25 mouse cellular contexts compared by ENCODE assay signal in the genomic region with DNA sequence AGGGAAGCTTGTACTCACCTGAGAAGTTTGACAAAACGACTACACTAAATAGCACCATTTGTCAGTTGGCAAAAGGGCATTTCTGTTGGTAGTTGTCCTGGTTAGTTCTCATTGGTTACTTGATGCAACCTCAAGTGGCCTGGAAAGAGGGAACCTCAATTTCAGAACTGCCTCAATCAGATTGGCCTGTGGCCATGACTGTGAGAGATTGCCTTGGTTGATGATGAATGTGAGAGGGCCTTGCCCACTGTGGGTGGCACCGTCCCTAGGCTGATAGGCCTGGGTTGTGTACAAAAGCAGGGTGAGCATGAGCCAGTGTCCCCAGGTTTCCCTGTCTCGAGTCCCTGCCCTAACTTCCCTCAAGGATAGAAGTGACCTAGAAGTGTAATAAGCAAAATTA. TPM values are rescaled to one million over a fixed set of nuclear protein-coding genes. Genes with fewer than 3 reads are reported as not detected.
DNase-seq lines count a peak whose midpoint lies in the region; ATAC-seq and TF ChIP-seq lines count a peak whose summit lies in the region.
"Had no signal": no experiment of that assay in that cellular context is flagged by ENCODE, and none has a peak within 500 bp of the region (broad histone marks: within the 10 kb centered on the region; RNA-seq: fewer than 3 reads in every experiment).

No protein-coding gene starts in this region.

- no peak overlapping the region for H3K27ac ChIP-seq in heart, adult 2 months
- peak overlapping the region; percentile 26; the same call in 1 of the 2 replicates for H3K27ac ChIP-seq in ES-Bruce4 (ENCODE audit: insufficient read depth, low read length)
- H3K27ac ChIP-seq in stomach, postnatal 0 days (replicated peaks): peak overlapping the region; percentile 75; the same call in 1 of the 2 replicates
- H3K27ac ChIP-seq in forebrain, embryonic 16.5 days (ENCODE audit: low read length): no peak overlapping the region
- no peak overlapping the region for H3K27ac ChIP-seq in intestine, embryonic 15.5 days
- H3K27ac ChIP-seq: embryonic facial prominence, embryonic 13.5 days; forebrain, embryonic 12.5 days; forebrain, embryonic 15.5 days; heart, embryonic 10.5 days; heart, embryonic 13.5 days; hindbrain, embryonic 15.5 days had no signal

- H3K36me3 ChIP-seq in heart, adult 2 months (ENCODE audit: control insufficient read depth, insufficient read depth, low read length): no peaks in the 10 kb centered on the region
- H3K36me3 ChIP-seq in ES-Bruce4 (ENCODE audit: control insufficient read depth, insufficient read depth, low read length, poor library complexity, severe bottlenecking): no peaks in the 10 kb centered on the region
- H3K36me3 ChIP-seq in stomach, postnatal 0 days (ENCODE audit: control insufficient read depth, insufficient read depth, low read length): no peaks in the 10 kb centered on the region
- no peaks in the 10 kb centered on the region; the same call in 1 of the 2 replicates for H3K36me3 ChIP-seq in forebrain, embryonic 16.5 days (ENCODE audit: control insufficient read depth, insufficient read depth)
- peaks cover 16% of the 10 kb centered on the region; the same call in 1 of the 2 replicates for H3K36me3 ChIP-seq in intestine, embryonic 15.5 days
- H3K36me3 ChIP-seq: G1E had no signal

- H3K4me2 ChIP-seq in stomach, postnatal 0 days (replicated peaks; ENCODE audit: low read depth): no peak overlapping the region
- no peak overlapping the region for H3K4me2 ChIP-seq in forebrain, embryonic 16.5 days (ENCODE audit: low read length)
- no peak overlapping the region for H3K4me2 ChIP-seq in intestine, embryonic 15.5 days (replicated peaks)
- H3K4me2 ChIP-seq: embryonic facial prominence, embryonic 13.5 days; forebrain, embryonic 12.5 days; forebrain, embryonic 15.5 days; heart, embryonic 13.5 days; hindbrain, embryonic 15.5 days had no signal

- 97% methylated on average over 3 of the region's 3 CpGs for WGBS in heart, adult 2 months
- 84% methylated on average over 3 of the region's 3 CpGs for WGBS in stomach, postnatal 0 days
- 92% methylated on average over 3 of the region's 3 CpGs for WGBS in forebrain, embryonic 16.5 days
- WGBS in intestine, embryonic 15.5 days: 89% methylated on average over 3 of the region's 3 CpGs

- intact Hi-C loops in heart, adult 2 months (cut with DNase I): no loop called here

- no peaks in the 10 kb centered on the region for H3K79me2 ChIP-seq in heart, adult 2 months (replicated peaks; ENCODE audit: control insufficient read depth, insufficient read depth, low read length)

- ATAC-seq in stomach, postnatal 0 days (ENCODE audit: low FRiP score, low TSS enrichment): no peak
- ATAC-seq in forebrain, embryonic 16.5 days: no peak
- no peak for ATAC-seq in intestine, embryonic 15.5 days

- no peak for TF ChIP-seq CTCF in heart, adult 2 months (IDR thresholded peaks at IDR 0.05)
- no peak for TF ChIP-seq CTCF in ES-Bruce4 (IDR thresholded peaks at IDR 0.05; ENCODE audit: low read depth, low read length)
- TF ChIP-seq CTCF in stomach, postnatal 0 days (IDR thresholded peaks at IDR 0.05; ENCODE audit: low read depth): no peak

- H3K4me3 ChIP-seq in heart, adult 2 months: no peak overlapping the region
- H3K4me3 ChIP-seq in ES-Bruce4 (ENCODE audit: low read depth, low read length): no peak overlapping the region
- no peak overlapping the region for H3K4me3 ChIP-seq in stomach, postnatal 0 days (ENCODE audit: low read depth, low read length)
- no peak overlapping the region for H3K4me3 ChIP-seq in forebrain, embryonic 16.5 days (replicated peaks; ENCODE audit: low read length)
- no peak overlapping the region for H3K4me3 ChIP-seq in intestine, embryonic 15.5 days (replicated peaks)
- H3K4me3 ChIP-seq: embryonic facial prominence, embryonic 13.5 days; forebrain, embryonic 12.5 days; forebrain, embryonic 15.5 days; heart, embryonic 10.5 days; heart, embryonic 13.5 days; hindbrain, embryonic 15.5 days had no signal

- TF ChIP-seq EP300 in heart, adult 2 months (IDR thresholded peaks at IDR 0.05; ENCODE audit: insufficient read depth, low read depth, low read length): no peak
- no peak for TF ChIP-seq EP300 in ES-Bruce4 (IDR thresholded peaks at IDR 0.05; ENCODE audit: insufficient read depth, low read depth, low read length)
- no peak for TF ChIP-seq EP300 in stomach, postnatal 0 days (optimal IDR thresholded peaks at IDR 0.05)

- DNase-seq in heart, adult 11 months: peak; percentile 84
- DNase-seq in heart, adult 2 months: no peak
- peak; percentile 79 for DNase-seq in fat pad, adult 2 months (ENCODE audit: extremely low read depth, low read depth, low spot score)
- DNase-seq in stomach, postnatal 0 days (ENCODE audit: low spot score): no peak
- DNase-seq: adrenal gland, adult 8-10 months; adrenal gland, postnatal 25 days; cerebellum, adult 11-12 months; cerebellum, adult 8-10 months; gastrocnemius, postnatal 10 days; gastrocnemius, postnatal 36 days; heart, adult 18-20 months; heart, postnatal 14 days; heart, postnatal 4 days; kidney, adult 11 months; kidney, adult 8-10 months had no signal

- no peak overlapping the region for H3K9ac ChIP-seq in heart, adult 2 months (ENCODE audit: low read depth, low read length)
- no peak overlapping the region for H3K9ac ChIP-seq in ES-Bruce4 (ENCODE audit: low read depth, poor library complexity, severe bottlenecking)
- H3K9ac ChIP-seq in stomach, postnatal 0 days (ENCODE audit: low read length): no peak overlapping the region
- no peak overlapping the region for H3K9ac ChIP-seq in forebrain, embryonic 16.5 days (replicated peaks; ENCODE audit: low read depth, low read length)
- H3K9ac ChIP-seq in intestine, embryonic 15.5 days: no peak overlapping the region
- H3K9ac ChIP-seq: embryonic facial prominence, embryonic 13.5 days; forebrain, embryonic 12.5 days; forebrain, embryonic 15.5 days; heart, embryonic 13.5 days; hindbrain, embryonic 15.5 days had no signal

- H3K9me3 ChIP-seq in ES-Bruce4 (replicated peaks; ENCODE audit: control insufficient read depth, insufficient read depth, low read length, poor library complexity, severe bottlenecking): peaks cover 10% of the 10 kb centered on the region
- no peaks in the 10 kb centered on the region for H3K9me3 ChIP-seq in stomach, postnatal 0 days (ENCODE audit: control insufficient read depth, low read length)
- no peaks in the 10 kb centered on the region for H3K9me3 ChIP-seq in forebrain, embryonic 16.5 days (ENCODE audit: control insufficient read depth, low read length)
- no peaks in the 10 kb centered on the region for H3K9me3 ChIP-seq in intestine, embryonic 15.5 days
- H3K9me3 ChIP-seq: embryonic facial prominence, embryonic 13.5 days; forebrain, embryonic 12.5 days; forebrain, embryonic 15.5 days; G1E; heart, embryonic 10.5 days; heart, embryonic 13.5 days; hindbrain, embryonic 15.5 days had no signal

- H3K27me3 ChIP-seq in heart, adult 2 months (ENCODE audit: control insufficient read depth, insufficient read depth, low read length): no peaks in the 10 kb centered on the region
- H3K27me3 ChIP-seq in ES-Bruce4 (ENCODE audit: control insufficient read depth, insufficient read depth, low read length, poor library complexity, severe bottlenecking): no peaks in the 10 kb centered on the region
- no peaks in the 10 kb centered on the region for H3K27me3 ChIP-seq in stomach, postnatal 0 days (ENCODE audit: control insufficient read depth, insufficient read depth, low read length)
- H3K27me3 ChIP-seq in forebrain, embryonic 16.5 days (replicated peaks; ENCODE audit: control insufficient read depth, insufficient read depth, low read length): no peaks in the 10 kb centered on the region
- H3K27me3 ChIP-seq in intestine, embryonic 15.5 days (replicated peaks): no peaks in the 10 kb centered on the region
- H3K27me3 ChIP-seq: embryonic facial prominence, embryonic 13.5 days; forebrain, embryonic 12.5 days; forebrain, embryonic 15.5 days; heart, embryonic 13.5 days; hindbrain, embryonic 15.5 days had no signal

- TF ChIP-seq POLR2A in heart, adult 2 months (IDR thresholded peaks at IDR 0.05; ENCODE audit: insufficient read depth, low read depth, low read length): no peak
- TF ChIP-seq POLR2A in ES-Bruce4 (IDR thresholded peaks at IDR 0.05; ENCODE audit: insufficient read depth, low read length): no peak

- H3K4me1 ChIP-seq in heart, adult 2 months (ENCODE audit: control insufficient read depth, insufficient read depth, low read length): no peaks in the 10 kb centered on the region; the same call in 1 of the 2 replicates
- H3K4me1 ChIP-seq in ES-Bruce4 (ENCODE audit: control insufficient read depth, insufficient read depth, low read length): peaks cover 2% of the 10 kb centered on the region
- H3K4me1 ChIP-seq in stomach, postnatal 0 days (replicated peaks; ENCODE audit: control insufficient read depth, insufficient read depth): no peaks in the 10 kb centered on the region
- H3K4me1 ChIP-seq in forebrain, embryonic 16.5 days (replicated peaks; ENCODE audit: control insufficient read depth, insufficient read depth, low read length): no peaks in the 10 kb centered on the region
- H3K4me1 ChIP-seq in intestine, embryonic 15.5 days (replicated peaks): 0 out of 2 replicates have a peak, but pooled peaks cover 2% of the 10 kb centered on the region
- H3K4me1 ChIP-seq: forebrain, embryonic 12.5 days; hindbrain, embryonic 15.5 days had no signal

RNA-seq across cellular contexts. Expression of gene Kmt2e, which starts 33.4 kb away (rescaled TPM):
- 10 to 100 TPM; 38.1 to 48.5 TPM for total RNA-seq in heart, adult 2 months (2021)
- 14.4 and 18.1 TPM in 2 replicates for polyA plus RNA-seq in heart, adult 2 months (2012; rRNA removed)
- 36.5 and 40.3 TPM in 2 replicates for polyA plus RNA-seq in ES-Bruce4 (2011; ENCODE audit: insufficient read depth, insufficient read length, low read depth, missing spikeins)
- 51.9 and 54.8 TPM in 2 replicates for polyA plus RNA-seq in stomach, postnatal 0 days (2015; fragmentation: Nextera tagmentation; extraction: Ambion mirVana)
- 198 and 209 TPM in 2 replicates for polyA plus RNA-seq in forebrain, embryonic 16.5 days (2015; fragmentation: Nextera tagmentation; extraction: Ambion mirVana)
- 77.2 and 86.4 TPM in 2 replicates for polyA plus RNA-seq in intestine, embryonic 15.5 days (2015; fragmentation: Nextera tagmentation; extraction: Ambion mirVana)

Comparison
In these comparisons a context has a peak if more than half of its experiments do, and no peak if none do; other contexts are left out.
1. DNase-seq: peak in heart, adult 11 months (single experiment) and fat pad, adult 2 months (single experiment); none in heart, adult 2 months (0 of 2) and stomach, postnatal 0 days (single experiment).
2. H3K27ac ChIP-seq: peak in ES-Bruce4 (single experiment) and stomach, postnatal 0 days (single experiment); none in heart, adult 2 months (single experiment), forebrain, embryonic 16.5 days (single experiment) and intestine, embryonic 15.5 days (single experiment).